Mouse (Mus musculus) forebrain, embryonic 13.5 days (tissue): ENCODE data around the gene Eogt. TPM values are rescaled to one million over a fixed set of nuclear protein-coding genes. Genes with fewer than 3 reads are reported as not detected.

ENCODE experiments used
- ATAC-seq: fragments of 200-750 bp; cut with Nextera tagmentation; 2 replicates; pipeline ENCODE4 v1.8.0; 2017
- H3K27ac ChIP-seq: fragments of 300-500 bp; sonication (generic); 2 replicates; pipeline ENCODE4 v1.5.1; 2015; ENCODE audit warnings: inconsistent platforms, mild to moderate bottlenecking, moderate library complexity
- H3K27me3 ChIP-seq: fragments of 300-500 bp; sonication (generic); 2 replicates; pipeline ENCODE4 v1.6.1; 2015; ENCODE audit warnings: mild to moderate bottlenecking, inconsistent platforms
- H3K36me3 ChIP-seq: fragments of 300-500 bp; sonication (generic); 2 replicates; pipeline ENCODE4 v1.6.1; 2015; ENCODE audit warnings: mild to moderate bottlenecking, inconsistent platforms; ENCODE audit not compliant: poor library complexity, severe bottlenecking
- H3K4me1 ChIP-seq: fragments of 300-500 bp; sonication (generic); 2 replicates; pipeline ENCODE4 v1.6.1; 2015; ENCODE audit warnings: inconsistent platforms
- H3K4me2 ChIP-seq: fragments of 300-500 bp; sonication (generic); 2 replicates; pipeline ENCODE4 v1.6.1; 2015; ENCODE audit warnings: inconsistent platforms, mild to moderate bottlenecking, moderate library complexity
- H3K4me3 ChIP-seq: fragments of 300-500 bp; sonication (generic); 2 replicates; pipeline ENCODE4 v1.5.1; 2015; ENCODE audit warnings: mild to moderate bottlenecking, inconsistent platforms
- H3K9ac ChIP-seq: fragments of 300-500 bp; sonication (generic); 2 replicates; pipeline ENCODE4 v1.6.1; 2015; ENCODE audit warnings: mild to moderate bottlenecking, inconsistent platforms
- H3K9me3 ChIP-seq: fragments of 300-500 bp; sonication (generic); replicated peaks from 2 replicates; pipeline ENCODE4 v1.6.1; 2016; ENCODE audit warnings: inconsistent platforms
- WGBS: fragments of 180-500 bp; shearing (Covaris S2); methylation state at CpG from one replicate; pipeline ENCODE4 v1.1.7; 2015; 5-methylcytosine and 5-hydroxymethylcytosine counted together
- polyA plus RNA-seq: library from polyadenylated mRNA; unstranded; fragments of >200 nt; fragmentation: Nextera tagmentation; extraction: Ambion mirVana; gene quantifications from 2 replicates; pipeline ENCODE4 v1.2.1, GENCODE M21; 2015

Eogt gene
- polyA plus RNA-seq, 1 experiment from 2014 or later = 5.6 TPM

DNA sequence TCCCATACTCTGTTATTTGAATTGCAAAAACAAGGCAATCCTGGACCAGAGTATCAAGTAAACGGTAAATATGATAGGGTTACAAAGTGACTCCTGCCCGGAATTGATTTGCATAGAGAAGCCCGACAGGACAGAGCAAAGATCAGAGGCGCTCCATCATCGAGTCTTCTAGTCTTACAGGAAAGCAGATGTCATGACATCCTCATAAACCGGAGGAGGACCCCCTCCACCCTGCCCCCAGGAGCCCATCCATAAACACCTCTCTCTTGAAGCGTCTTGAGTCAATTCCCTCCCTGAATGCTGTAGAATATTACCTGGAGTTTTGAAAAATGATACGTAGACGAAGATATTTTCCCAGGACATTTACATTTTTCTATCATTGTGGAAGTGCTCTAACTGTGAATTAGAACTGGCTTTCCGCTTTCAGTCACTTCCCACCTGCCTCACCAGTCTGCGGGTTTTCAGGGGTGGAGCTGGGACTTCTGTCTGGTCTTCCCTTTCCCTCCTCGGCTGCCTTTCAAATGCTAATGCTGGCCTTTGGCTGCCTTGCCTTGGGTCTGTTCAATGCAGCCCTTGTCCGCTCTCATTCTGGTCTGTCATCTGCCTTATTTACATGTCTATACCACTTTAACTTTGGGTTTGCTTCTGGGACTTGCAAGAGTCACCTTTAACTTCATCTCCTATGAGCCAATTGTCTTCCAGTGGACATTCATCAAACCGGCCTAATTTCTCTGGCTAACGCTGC is 46.9 kb downstream of the Eogt start:
- Histone ChIP-seq H3K9ac (no peak overlapping the region), H3K27ac (no peak overlapping the region), H3K4me1 (peaks cover 22% of the 10 kb centered on the region), H3K4me3 (no peak overlapping the region), H3K4me2 (peak overlapping the region; percentile 45), H3K36me3 (no peaks in the 10 kb centered on the region), H3K9me3 (no peaks in the 10 kb centered on the region), H3K27me3 (peaks cover 3% of the 10 kb centered on the region; the same call in 1 of the 2 replicates)
- no peak for ATAC-seq
- 3% methylated on average over 15 of the region's 15 CpGs for WGBS

DNA sequence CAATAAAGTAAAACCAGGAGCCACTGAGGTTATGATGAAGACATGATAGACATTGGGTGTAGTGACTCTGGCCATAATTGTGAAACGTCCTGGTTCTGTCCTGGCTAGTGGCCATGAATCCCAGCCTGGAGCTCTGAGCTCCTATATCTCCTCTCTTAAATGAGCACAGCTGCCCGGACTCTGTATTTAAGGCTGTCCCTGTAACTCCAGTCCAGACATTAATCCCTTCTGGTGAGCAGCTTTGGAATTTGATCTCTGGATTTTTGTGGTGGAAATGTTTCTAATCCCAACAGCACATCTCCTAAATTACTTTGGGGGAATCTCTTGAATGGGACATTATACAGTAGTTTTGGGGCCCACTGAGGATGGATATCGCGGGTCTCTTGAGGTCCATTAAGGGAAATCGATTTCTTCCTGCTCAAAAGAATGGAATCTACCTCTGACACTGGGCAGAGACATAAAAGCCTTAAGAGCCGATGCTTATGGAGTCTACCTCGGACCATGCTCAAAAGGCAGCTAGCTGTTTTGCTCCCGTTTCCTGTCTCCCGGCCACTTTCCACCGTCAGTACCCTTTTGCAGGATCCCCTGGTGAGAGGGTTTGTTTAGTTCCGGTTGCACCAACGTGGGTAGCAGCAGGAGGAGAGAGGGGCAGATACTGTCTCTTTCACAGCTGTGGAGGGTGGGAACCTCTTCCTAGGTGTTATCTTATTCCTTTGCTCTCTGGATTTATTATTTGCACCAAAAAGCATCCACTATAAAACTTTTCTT is 47.6 kb downstream of the Eogt start:
- Histone ChIP-seq H3K9ac (no peak overlapping the region), H3K4me1 (peaks cover 22% of the 10 kb centered on the region), H3K27me3 (peaks cover 3% of the 10 kb centered on the region; the same call in 1 of the 2 replicates), H3K4me3 (no peak overlapping the region), H3K4me2 (no peak overlapping the region), H3K36me3 (no peaks in the 10 kb centered on the region), H3K27ac (no peak overlapping the region), H3K9me3 (no peaks in the 10 kb centered on the region)
- ATAC-seq = no peak
- 28% methylated on average over 12 of the region's 12 CpGs for WGBS

GRCm38 (mm10) chr6:97082336-97082735 is 66.6 kb downstream of the Eogt start:
- Histone ChIP-seq H3K9ac (no peak overlapping the region), H3K9me3 (peaks cover 7% of the 10 kb centered on the region; the same call in 1 of the 2 replicates), H3K4me2 (no peak overlapping the region), H3K27ac (no peak overlapping the region), H3K4me3 (no peak overlapping the region), H3K4me1 (peaks cover 8% of the 10 kb centered on the region; the same call in 1 of the 2 replicates), H3K27me3 (0 out of 2 replicates have a peak, but pooled peaks cover 3% of the 10 kb centered on the region), H3K36me3 (no peaks in the 10 kb centered on the region)
- no peak for ATAC-seq
- 98% methylated on average over 2 of the region's 2 CpGs for WGBS

- no peaks in the 10 kb centered on the region for H3K36me3 ChIP-seq
- H3K4me2 ChIP-seq = peak overlapping the region; percentile 8
- H3K4me1 ChIP-seq = peaks cover 8% of the 10 kb centered on the region; the same call in 1 of the 2 replicates
- no peak overlapping the region for H3K4me3 ChIP-seq
- no peak for ATAC-seq
- H3K27me3 ChIP-seq = 0 out of 2 replicates have a peak, but pooled peaks cover 3% of the 10 kb centered on the region
- no peak overlapping the region for H3K27ac ChIP-seq
- WGBS = 23% methylated on average over 9 of the region's 9 CpGs
- no peaks in the 10 kb centered on the region for H3K9me3 ChIP-seq
- no peak overlapping the region for H3K9ac ChIP-seq
Measured at GRCm38 (mm10) chr6:97080016-97080415, 69.0 kb downstream of the Eogt start.

DNA sequence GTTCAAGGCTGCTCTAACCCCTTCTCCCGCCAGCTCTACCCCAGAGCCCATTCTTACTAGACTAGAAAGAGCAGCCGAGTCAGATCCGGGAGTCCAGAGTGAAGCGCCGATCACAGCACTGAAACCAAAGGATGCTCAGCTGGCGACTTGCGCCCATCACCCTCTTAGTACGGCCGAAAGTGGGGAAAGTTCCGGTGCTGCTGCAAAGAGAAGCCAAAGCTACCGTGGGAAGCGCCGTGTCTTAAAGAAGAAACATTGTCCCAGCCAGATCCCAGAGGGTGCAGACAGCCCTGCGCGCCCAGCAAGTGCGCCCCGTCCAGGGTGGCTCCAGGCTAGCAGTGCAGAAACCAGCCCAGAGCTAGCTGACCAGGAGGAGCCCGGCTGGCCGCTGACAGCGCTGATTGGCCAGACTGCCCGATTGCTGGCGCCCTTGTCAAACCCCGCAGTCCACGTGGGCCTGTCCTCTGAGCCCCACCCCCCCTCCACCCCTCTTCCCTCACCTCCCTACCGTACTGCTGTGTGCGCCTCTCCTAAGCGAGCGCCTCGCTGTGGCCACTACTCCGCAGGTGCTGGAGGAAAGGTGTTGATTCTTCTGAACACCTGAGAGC is 88.8 kb downstream of the Eogt start, which contains the start of gene Fam19a4:
TSS of gene Fam19a4 (minus strand) at position 340 of the 608 bp plus-strand sequence.
- no peaks in the 10 kb centered on the region for H3K36me3 ChIP-seq
- WGBS = 1% methylated on average over 30 of the region's 30 CpGs
- H3K4me1 ChIP-seq = peaks cover 15% of the 10 kb centered on the region
- H3K27me3 ChIP-seq = peaks cover 37% of the 10 kb centered on the region
- no peaks in the 10 kb centered on the region for H3K9me3 ChIP-seq
- ATAC-seq = peak; percentile 82
- peak within 1 kb of the TSS; percentile 45 for H3K9ac ChIP-seq
- H3K4me3 ChIP-seq = peak within 1 kb of the TSS; percentile 40
- peak within 1 kb of the TSS; percentile 69 for H3K4me2 ChIP-seq
- H3K27ac ChIP-seq = no peak within 1 kb of the TSS

Other genes starting within 250 kb of the Eogt start
- 0.52 and 1.1 TPM in 2 replicates for gene Fam19a4, start 88.8 kb downstream of the Eogt start, polyA plus RNA-seq
- gene Tmf1, start 29.9 kb upstream of the Eogt start, polyA plus RNA-seq = 41.0 and 43.1 TPM in 2 replicates
- gene Uba3, start 56.5 kb upstream of the Eogt start, polyA plus RNA-seq = 97.9 and 99.9 TPM in 2 replicates
- 81.1 and 83.9 TPM in 2 replicates for gene Arl6ip5, start 61.5 kb upstream of the Eogt start, polyA plus RNA-seq
- not detected in 2 replicates for gene Lmod3, start 103.6 kb upstream of the Eogt start, polyA plus RNA-seq